Mouse (Mus musculus) lung, postnatal 0 days (tissue): ENCODE measurements around the gene Eva1c.

Experiments
- CTCF ChIP-seq: IDR thresholded peaks from 2 replicates; pipeline ENCODE4 v1.5.1; 2016; ENCODE audit warnings: antibody characterized with exemption, mild to moderate bottlenecking
- EP300 ChIP-seq: IDR thresholded peaks from 2 replicates; pipeline ENCODE4 v1.6.1; 2016; ENCODE audit warnings: antibody characterized with exemption, mild to moderate bottlenecking, control low read depth

DNA sequence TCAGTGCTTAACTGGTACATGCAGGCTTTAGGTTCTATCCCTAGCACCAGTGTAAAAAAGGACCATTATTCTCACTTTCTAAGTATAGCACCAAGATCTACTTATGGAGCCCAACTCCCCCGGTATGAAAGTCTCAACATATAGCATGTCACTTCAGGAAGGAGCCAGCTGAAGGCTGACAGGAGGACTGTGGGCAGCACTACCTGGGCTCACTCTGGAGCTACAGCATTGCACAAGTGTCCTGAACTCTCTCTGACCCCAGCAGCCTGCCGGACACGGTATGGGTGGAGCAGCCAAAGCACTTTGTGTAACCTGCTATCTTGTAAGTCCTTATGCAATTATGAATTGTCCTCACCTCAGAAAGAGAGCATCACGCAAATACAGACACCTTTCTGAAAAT, 41.3 kb upstream of the Eva1c start:
- TF ChIP-seq CTCF (no peak), EP300 (no peak)
